Mouse (Mus musculus) forebrain, postnatal 0 days (tissue): Measurements from ENCODE around the gene Ptprk. TPM values are rescaled to one million over a fixed set of nuclear protein-coding genes. Genes with fewer than 3 reads are reported as not detected.

Experiments used
- ATAC-seq: fragments of 200-750 bp; cut with Nextera tagmentation; 2 replicates; pipeline ENCODE4 v1.8.0; 2017; ENCODE audit warnings: mild to moderate bottlenecking, moderate library complexity
- DNase-seq: peaks from one replicate; pipeline ENCODE4 v3.0.0-alpha.2; 2015
- H3K27ac ChIP-seq: fragments of 300-500 bp; sonication (generic); 2 replicates; pipeline ENCODE4 v1.5.1; 2014; ENCODE audit warnings: low read depth, mild to moderate bottlenecking, antibody characterized with exemption, low read length, moderate library complexity, mixed read lengths
- H3K27me3 ChIP-seq: fragments of 300-500 bp; sonication (generic); 2 replicates; pipeline ENCODE4 v1.6.1; 2014; ENCODE audit warnings: mild to moderate bottlenecking, low read length, mixed read lengths; ENCODE audit not compliant: insufficient read depth
- H3K36me3 ChIP-seq: fragments of 300-500 bp; sonication (generic); 2 replicates; pipeline ENCODE4 v1.6.1; 2014; ENCODE audit warnings: mild to moderate bottlenecking, moderate library complexity; ENCODE audit not compliant: insufficient read depth
- H3K4me1 ChIP-seq: fragments of 300-500 bp; sonication (generic); 2 replicates; pipeline ENCODE4 v1.6.1; 2014; ENCODE audit warnings: antibody characterized with exemption; ENCODE audit not compliant: insufficient read depth
- H3K4me2 ChIP-seq: fragments of 300-500 bp; sonication (generic); 2 replicates; pipeline ENCODE4 v1.6.1; 2014; ENCODE audit warnings: low read depth, mild to moderate bottlenecking, moderate library complexity
- H3K4me3 ChIP-seq: fragments of 300-500 bp; sonication (generic); 2 replicates; pipeline ENCODE4 v1.5.1; 2014; ENCODE audit warnings: low read depth, low read length, mixed read lengths
- H3K9ac ChIP-seq: fragments of 300-500 bp; sonication (generic); 2 replicates; pipeline ENCODE4 v1.6.1; 2014; ENCODE audit warnings: mild to moderate bottlenecking
- H3K9me3 ChIP-seq: fragments of 300-500 bp; sonication (generic); 2 replicates; pipeline ENCODE4 v1.6.1; 2016; ENCODE audit warnings: low read length
- CTCF ChIP-seq: sonication (generic); IDR thresholded peaks from 2 replicates; pipeline ENCODE4 v1.5.1; 2016; ENCODE audit warnings: antibody characterized with exemption, control low read depth, low read depth
- WGBS: fragments of 180-500 bp; shearing (Covaris S2); extraction: QIAGEN DNeasy Blood & Tissue Kit; methylation state at CpG from one replicate; pipeline ENCODE4 v1.1.7; 2014; 5-methylcytosine and 5-hydroxymethylcytosine counted together
- polyA plus RNA-seq: library from polyadenylated mRNA; unstranded; fragments of >200 nt; fragmentation: Nextera tagmentation; extraction: Ambion mirVana; gene quantifications from 2 replicates; pipeline ENCODE4 v1.2.1, GENCODE M21; 2015
- total RNA-seq: library from RNA; depleted of rRNA; stranded (reverse); fragments of >200 nt; gene quantifications from 2 replicates; pipeline ENCODE4 v1.2.3, GENCODE M21; 2014

Ptprk gene
- total and polyA plus RNA-seq, 2 experiments from 2014 or later: 27.1 to 66.8 TPM

DNA sequence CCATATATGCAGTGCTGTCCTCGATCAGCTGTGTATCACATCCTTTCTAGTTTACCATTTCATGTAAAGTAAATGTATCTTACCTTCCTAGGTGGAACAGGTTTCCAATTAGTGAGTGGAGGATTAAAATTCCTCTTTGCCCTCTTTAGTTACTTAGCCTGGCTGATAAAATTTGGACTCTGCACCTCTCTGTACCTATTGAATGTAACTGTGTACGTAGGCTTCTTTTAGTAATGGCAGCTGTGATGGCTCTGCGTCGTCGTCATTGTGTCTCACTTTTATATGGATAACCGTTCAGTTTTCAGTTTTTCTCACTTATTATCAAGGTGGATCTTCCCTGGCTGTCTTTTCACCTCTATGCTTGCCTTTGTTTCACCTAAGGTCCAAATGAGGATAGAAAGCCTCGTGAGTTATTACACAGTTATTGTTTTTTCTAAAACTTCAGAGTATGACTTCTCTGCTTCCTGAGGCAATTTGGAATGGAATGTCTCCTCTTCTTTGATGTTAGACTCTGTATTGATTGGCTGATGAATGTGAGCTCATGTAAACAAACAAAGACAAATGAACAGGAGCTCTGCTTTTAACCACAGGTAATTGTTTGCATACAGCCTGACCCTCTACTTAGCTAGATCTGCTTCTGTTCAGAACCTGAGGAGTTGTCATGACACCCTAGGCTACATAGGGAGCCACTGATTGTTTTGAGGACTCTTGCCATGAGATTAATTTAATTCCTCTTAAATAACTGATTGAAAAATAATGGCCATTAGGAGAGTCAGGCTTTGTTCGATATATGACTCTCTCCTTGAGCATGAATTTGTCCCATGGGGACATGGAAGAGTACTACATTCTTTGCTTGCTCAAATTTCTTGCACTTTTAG lies 197.3 kb downstream of the Ptprk start:
- no peaks in the 10 kb centered on the region for H3K27me3 ChIP-seq

DNA sequence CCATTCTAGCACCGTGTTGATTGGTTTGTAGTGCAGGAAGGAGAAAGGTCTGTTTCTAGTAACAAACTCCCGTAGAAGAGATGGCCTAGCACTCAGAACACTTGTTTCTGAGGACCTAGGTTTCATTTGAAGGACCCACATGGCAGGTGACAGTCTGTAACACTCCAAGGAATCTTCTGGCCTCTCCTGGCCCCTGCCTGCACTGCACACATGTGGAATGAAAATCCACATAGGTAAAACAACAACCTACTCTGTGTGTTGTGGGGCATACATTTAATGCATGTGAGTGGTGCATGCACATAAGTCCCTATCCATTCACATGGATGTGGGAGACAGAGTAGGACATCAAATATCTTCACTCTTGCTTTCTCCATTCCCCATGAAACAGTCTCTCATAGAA lies 204.1 kb downstream of the Ptprk start:
- Histone ChIP-seq H3K27ac (no peak overlapping the region), H3K9me3 (no peaks in the 10 kb centered on the region), H3K9ac (no peak overlapping the region), H3K4me1 (no peaks in the 10 kb centered on the region), H3K27me3 (no peaks in the 10 kb centered on the region), H3K4me3 (no peak overlapping the region), H3K36me3 (no peaks in the 10 kb centered on the region), H3K4me2 (no peak overlapping the region)
- 94% methylated on average over 2 of the region's 2 CpGs for WGBS
- ATAC-seq (no peak), DNase-seq (no peak)
- TF ChIP-seq CTCF: no peak

More for the DNA sequence above, 197.3 kb downstream of the Ptprk start:
- 77% methylated on average over 8 of the region's 8 CpGs for WGBS
- Histone ChIP-seq H3K4me1 (no peaks in the 10 kb centered on the region), H3K27ac (no peak overlapping the region), H3K36me3 (no peaks in the 10 kb centered on the region), H3K4me3 (no peak overlapping the region), H3K9me3 (no peaks in the 10 kb centered on the region), H3K4me2 (no peak overlapping the region), H3K9ac (no peak overlapping the region)
- ATAC-seq (no peak), DNase-seq (no peak)
- no peak for TF ChIP-seq CTCF

DNA sequence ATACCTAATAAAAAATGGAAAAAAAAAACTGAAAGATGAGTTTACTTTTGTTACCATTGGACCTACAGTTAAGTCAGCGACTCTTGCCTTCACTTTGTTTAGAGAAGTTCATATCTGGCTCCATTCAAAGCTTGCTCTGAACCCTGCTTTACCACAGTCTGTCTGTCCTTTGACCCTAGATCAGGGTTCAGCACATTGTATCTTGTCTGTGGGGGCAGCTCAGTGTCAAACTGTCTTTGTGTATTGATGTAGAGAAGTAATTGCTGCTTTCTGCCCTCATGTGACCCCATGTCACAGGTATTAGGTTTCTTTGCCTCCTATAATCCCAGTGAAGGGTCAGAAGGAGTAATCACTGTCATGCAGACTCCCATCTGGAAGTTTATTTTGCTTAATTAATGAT lies 222.9 kb downstream of the Ptprk start:
- Histone ChIP-seq H3K4me2 (no peak overlapping the region), H3K9me3 (no peaks in the 10 kb centered on the region), H3K27ac (no peak overlapping the region), H3K36me3 (no peaks in the 10 kb centered on the region), H3K27me3 (no peaks in the 10 kb centered on the region), H3K4me1 (no peaks in the 10 kb centered on the region), H3K4me3 (no peak overlapping the region), H3K9ac (no peak overlapping the region)
- no peak for TF ChIP-seq CTCF
- ATAC-seq (no peak), DNase-seq (no peak)
- WGBS: 79% methylated on average over 1 of the region's 1 CpGs

DNA sequence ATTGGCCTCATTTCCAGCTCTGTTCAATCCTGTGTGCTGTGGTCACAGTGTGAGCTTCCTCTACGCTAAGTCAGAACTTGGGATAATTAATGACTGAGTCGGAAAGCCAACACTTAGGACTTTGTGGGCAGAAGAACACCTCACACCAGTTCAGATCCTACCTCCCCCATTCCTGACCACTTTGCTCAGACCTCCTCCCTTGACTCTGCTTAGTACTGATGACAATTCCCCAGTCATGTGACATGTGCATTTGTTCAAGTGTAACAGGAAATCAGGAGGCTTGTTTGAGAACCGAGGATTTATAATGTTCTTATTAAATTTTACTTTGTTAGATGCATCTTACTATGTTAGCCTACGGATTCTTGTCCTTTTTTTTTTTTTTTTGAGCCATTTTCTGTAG lies 224.6 kb downstream of the Ptprk start:
- Histone ChIP-seq H3K36me3 (no peaks in the 10 kb centered on the region), H3K4me1 (no peaks in the 10 kb centered on the region), H3K27me3 (no peaks in the 10 kb centered on the region), H3K9me3 (no peaks in the 10 kb centered on the region), H3K4me2 (no peak overlapping the region), H3K4me3 (no peak overlapping the region), H3K9ac (no peak overlapping the region), H3K27ac (no peak overlapping the region)
- no peak for ATAC-seq
- 78% methylated on average over 4 of the region's 4 CpGs for WGBS
- TF ChIP-seq CTCF: no peak
- DNase-seq: no peak

DNA sequence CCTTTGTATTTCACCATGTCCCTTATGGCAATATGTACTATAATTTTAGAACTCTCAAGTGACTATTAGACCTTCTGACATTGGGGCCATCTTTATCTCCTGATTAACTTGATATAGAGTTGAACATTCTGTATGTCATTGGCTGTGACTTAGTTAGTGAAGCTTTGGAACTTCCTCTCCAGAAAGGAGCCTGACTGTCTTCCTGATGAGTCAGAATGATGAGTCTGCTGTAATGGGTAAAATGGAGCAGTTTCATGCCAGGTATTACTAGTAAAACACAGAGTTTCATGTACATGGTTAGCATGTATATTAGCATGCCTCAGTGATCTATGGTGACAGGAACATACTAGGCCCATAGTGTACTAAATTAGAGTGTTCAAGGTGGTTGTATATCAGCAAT lies 229.2 kb downstream of the Ptprk start:
- Histone ChIP-seq H3K27me3 (no peaks in the 10 kb centered on the region), H3K9me3 (no peaks in the 10 kb centered on the region), H3K4me1 (no peaks in the 10 kb centered on the region), H3K4me3 (no peak overlapping the region), H3K27ac (no peak overlapping the region), H3K36me3 (no peaks in the 10 kb centered on the region), H3K4me2 (no peak overlapping the region), H3K9ac (no peak overlapping the region)
- DNase-seq (no peak), ATAC-seq (no peak)
- TF ChIP-seq CTCF: no peak

DNA sequence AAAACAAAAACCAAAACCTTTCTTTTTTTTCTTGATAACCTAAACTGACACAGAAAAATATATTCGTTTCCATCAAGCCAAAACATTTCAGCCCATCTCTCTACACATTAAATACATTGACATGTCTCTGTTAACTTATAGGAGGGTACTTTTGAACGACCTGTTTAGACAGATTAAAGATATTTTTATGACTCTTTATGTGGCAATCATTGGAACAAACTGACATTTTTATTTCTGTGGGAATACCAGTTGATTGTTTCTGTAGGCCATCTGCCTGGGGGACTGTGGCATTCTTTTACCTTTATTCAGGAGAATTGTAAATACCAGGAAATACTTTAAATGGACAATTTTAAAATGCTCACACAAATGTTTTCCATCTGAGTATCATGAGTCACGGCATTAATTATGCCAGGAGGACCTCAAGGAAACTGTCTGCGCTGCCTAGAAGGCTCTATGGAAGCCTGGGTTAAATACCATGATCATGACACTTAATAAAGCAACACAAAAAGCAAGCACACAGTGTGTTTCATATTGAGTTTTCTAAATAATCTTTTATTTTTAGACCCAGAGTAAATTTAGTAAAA lies 229.8 kb downstream of the Ptprk start:
- TF ChIP-seq CTCF: no peak

DNA sequence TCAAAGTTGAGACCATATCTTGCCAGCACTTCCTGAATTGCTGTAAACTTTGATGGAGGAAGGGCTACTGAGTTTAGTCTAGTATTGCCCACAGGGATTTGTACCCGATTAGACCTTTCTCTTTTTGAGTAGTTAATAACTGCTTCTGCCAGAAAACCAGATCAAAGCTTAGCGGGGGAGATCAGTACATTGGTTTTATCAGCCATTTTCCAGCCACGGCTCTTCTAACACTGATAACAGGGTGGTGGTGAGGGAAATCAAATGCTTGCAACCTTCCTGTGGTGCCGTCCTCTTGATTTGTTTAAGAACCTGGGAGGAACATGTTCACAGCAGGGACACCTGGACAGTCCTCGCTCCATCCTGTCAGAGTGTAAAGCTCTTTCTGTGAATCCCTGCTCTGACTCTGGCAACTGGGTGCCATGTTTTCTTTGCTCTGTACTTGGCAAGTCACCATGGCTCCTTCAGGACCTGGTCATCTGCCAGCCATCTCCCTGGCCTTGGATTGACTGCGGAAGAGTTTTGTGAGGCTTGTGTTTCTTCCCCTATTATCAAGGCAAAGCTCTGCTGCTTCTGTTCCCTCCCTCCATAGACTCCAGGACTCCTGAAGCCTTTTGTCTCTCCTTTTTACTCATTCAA lies 231.9 kb downstream of the Ptprk start:
- Histone ChIP-seq H3K9ac (no peak overlapping the region), H3K4me2 (no peak overlapping the region), H3K4me1 (no peaks in the 10 kb centered on the region), H3K27me3 (no peaks in the 10 kb centered on the region), H3K4me3 (no peak overlapping the region), H3K9me3 (no peaks in the 10 kb centered on the region), H3K27ac (no peak overlapping the region), H3K36me3 (no peaks in the 10 kb centered on the region)
- WGBS: 43% methylated on average over 6 of the region's 6 CpGs
- no peak for TF ChIP-seq CTCF
- no peak for DNase-seq
- no peak for ATAC-seq

More for the DNA sequence above, 229.8 kb downstream of the Ptprk start:
- H3K27ac ChIP-seq: no peak overlapping the region
- no peaks in the 10 kb centered on the region for H3K36me3 ChIP-seq
- ATAC-seq: no peak
- no peak overlapping the region for H3K4me3 ChIP-seq
- no peaks in the 10 kb centered on the region for H3K27me3 ChIP-seq
- no peak overlapping the region for H3K9ac ChIP-seq
- DNase-seq: no peak
- WGBS: 84% methylated on average over 4 of the region's 4 CpGs
- H3K4me2 ChIP-seq: no peak overlapping the region
- no peaks in the 10 kb centered on the region for H3K4me1 ChIP-seq
- no peaks in the 10 kb centered on the region for H3K9me3 ChIP-seq
